Mouse (Mus musculus): ENCODE results near the gene Mdga2. TPM values are rescaled to one million over a fixed set of nuclear protein-coding genes. Genes with fewer than 3 reads are reported as not detected.

The Mdga2 gene
- total and polyA plus RNA-seq, 3 experiments: 0.27 TPM; not detected in 2

DNA sequence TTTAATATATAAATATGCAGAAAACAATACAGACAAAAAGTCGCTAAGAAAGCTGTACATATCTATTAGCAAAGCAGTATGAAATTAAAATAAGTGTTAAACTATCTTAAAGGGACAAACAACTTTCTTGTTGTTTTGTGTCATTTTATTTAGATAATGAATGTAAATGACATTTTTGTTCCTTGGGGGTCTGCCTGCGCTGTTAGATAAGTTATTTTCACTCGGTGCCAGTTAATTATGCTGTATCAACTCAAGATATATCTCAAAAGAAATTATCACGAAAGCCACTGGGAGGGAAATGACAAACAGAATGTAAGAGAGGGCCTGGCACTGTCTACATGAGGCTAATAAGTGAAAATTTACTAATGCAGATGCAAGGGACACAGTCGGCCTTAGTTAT is 306.6 kb downstream of the Mdga2 start:
- Histone ChIP-seq H3K9me3 (replicated peaks; ENCODE audit: low read length) (no peaks in the 10 kb centered on the region), H3K79me2 (replicated peaks; ENCODE audit: control insufficient read depth, extremely low read depth, insufficient read depth, poor library complexity, severe bottlenecking) (no peaks in the 10 kb centered on the region), H3K9ac (ENCODE audit: insufficient read depth, low read depth) (no peak overlapping the region), H3K4me1 (ENCODE audit: control insufficient read depth in 1 of 2, insufficient read depth in 2 of 2) (no peaks in the 10 kb centered on the region), H3K4me2 (ENCODE audit: insufficient read depth, low read depth, poor library complexity, severe bottlenecking) (no peak overlapping the region), H3K36me3 (replicated peaks in 1 of 2; ENCODE audit: control insufficient read depth in 1 of 2, insufficient read depth in 1 of 2, low read length in 1 of 2) (no peaks in the 10 kb centered on the region), H3K27me3 (replicated peaks) (no peaks in the 10 kb centered on the region), H3K27ac (ENCODE audit: insufficient read depth, low read depth) (no peak overlapping the region), H3K4me3 (replicated peaks in 1 of 3; ENCODE audit: low read depth in 2 of 3, low read length in 2 of 3, poor library complexity in 1 of 3) (no peak overlapping the region)
- in situ Hi-C loops (cut with MboI; ENCODE audit: low pct_ligation_motif_present, low pct_unique_long_range_greater_than_20kb, low sequenced_read_pairs) (no loop called here), dilution Hi-C loops (cut with MboI; ENCODE audit: extremely low pct_ligation_motif_present, extremely low pct_unique_long_range_greater_than_20kb, low sequenced_read_pairs) (no loop called here)
- no peak for TF ChIP-seq IRF4 (IDR thresholded peaks at IDR 0.05; ENCODE audit: low read depth, low read length)
- no peak for TF ChIP-seq NRF1 (IDR thresholded peaks at IDR 0.05; ENCODE audit: low read depth, low read length)
- TF ChIP-seq USF2 (conservative IDR thresholded peaks at IDR 0.05; ENCODE audit: low read depth, low read length): no peak
- TF ChIP-seq ZNF384 (IDR thresholded peaks at IDR 0.05; ENCODE audit: low read depth, low read length): no peak
- TF ChIP-seq RCOR1 (conservative IDR thresholded peaks at IDR 0.05; ENCODE audit: low read depth, low read length): no peak
- TF ChIP-seq MAZ (IDR thresholded peaks at IDR 0.05; ENCODE audit: low read depth, low read length): no peak
- no peak for TF ChIP-seq POLR2A (IDR thresholded peaks at IDR 0.05; ENCODE audit: low read depth, low read length)
- TF ChIP-seq MYC (IDR thresholded peaks at IDR 0.05; ENCODE audit: low read depth, low read length): no peak
- no peak for TF ChIP-seq TBP (conservative IDR thresholded peaks at IDR 0.05; ENCODE audit: low read depth, low read length)
- no peak for TF ChIP-seq EP300 (IDR thresholded peaks at IDR 0.05; ENCODE audit: low read length)
- no peak for TF ChIP-seq MXI1 (IDR thresholded peaks at IDR 0.05; ENCODE audit: low read depth, low read length)
- TF ChIP-seq E2F4 (IDR thresholded peaks at IDR 0.05; ENCODE audit: insufficient replicate concordance, low read depth, low read length): no peak
- TF ChIP-seq UBTF (IDR thresholded peaks at IDR 0.05; ENCODE audit: low read depth, low read length): no peak
- no peak for TF ChIP-seq PAX5 (IDR thresholded peaks at IDR 0.05; ENCODE audit: low read length)
- TF ChIP-seq ZMIZ1 (IDR thresholded peaks at IDR 0.05; ENCODE audit: low read depth, low read length): no peak
- TF ChIP-seq MAX (IDR thresholded peaks at IDR 0.05; ENCODE audit: low read length): no peak
- TF ChIP-seq MEF2A (IDR thresholded peaks at IDR 0.05; ENCODE audit: borderline replicate concordance, low read depth, low read length): no peak
- no peak for TF ChIP-seq ZKSCAN1 (IDR thresholded peaks at IDR 0.05; ENCODE audit: borderline replicate concordance, low read depth, low read length)
- TF ChIP-seq GABPA (IDR thresholded peaks at IDR 0.05; ENCODE audit: insufficient replicate concordance, low read depth, low read length): no peak
- DNase-seq (ENCODE audit: extremely low read depth): no peak

- dilution Hi-C loops (cut with MboI; ENCODE audit: extremely low pct_ligation_motif_present, extremely low pct_unique_long_range_greater_than_20kb, low sequenced_read_pairs): no loop called here
- TF ChIP-seq CTCF (conservative IDR thresholded peaks at IDR 0.05 in 1 of 2, IDR thresholded peaks at IDR 0.05 in 1 of 2; ENCODE audit: low read depth in 2 of 2, low read length in 2 of 2) (no peak), NRF1 (IDR thresholded peaks at IDR 0.05; ENCODE audit: low read depth, low read length) (no peak), NELFE (IDR thresholded peaks at IDR 0.05; ENCODE audit: low read depth, low read length) (no peak), POLR2AphosphoS2 (IDR thresholded peaks at IDR 0.05; ENCODE audit: low read depth, low read length) (no peak), RAD21 (IDR thresholded peaks at IDR 0.05; ENCODE audit: low read depth, low read length) (no peak), ZMIZ1 (IDR thresholded peaks at IDR 0.05; ENCODE audit: low read depth, low read length) (no peak), ZNF384 (IDR thresholded peaks at IDR 0.05; ENCODE audit: low read depth, low read length) (no peak), JUN (IDR thresholded peaks at IDR 0.05; ENCODE audit: insufficient read depth, low read depth, low read length) (no peak), USF2 (conservative IDR thresholded peaks at IDR 0.05; ENCODE audit: low read depth, low read length) (no peak), BHLHE40 (IDR thresholded peaks at IDR 0.05; ENCODE audit: low read depth, low read length) (no peak), MAX (IDR thresholded peaks at IDR 0.05; ENCODE audit: low read length) (no peak), JUND (conservative IDR thresholded peaks at IDR 0.05; ENCODE audit: low read depth, low read length) (no peak), POLR2A (IDR thresholded peaks at IDR 0.05; ENCODE audit: low read depth, low read length) (no peak), MYC (IDR thresholded peaks at IDR 0.05; ENCODE audit: low read depth, low read length) (no peak), TCF12 (IDR thresholded peaks at IDR 0.05; ENCODE audit: low read depth, low read length) (no peak), ETS1 (conservative IDR thresholded peaks at IDR 0.05; ENCODE audit: low read depth, low read length) (no peak), MXI1 (IDR thresholded peaks at IDR 0.05; ENCODE audit: low read depth, low read length) (no peak)
Observed at GRCm38 (mm10) chr12:66899366-66899765, 323.0 kb downstream of the Mdga2 start.

More at GRCm38 (mm10) chr12:66899366-66899765, 323.0 kb downstream of the Mdga2 start:
- Histone ChIP-seq H3K9me3 (replicated peaks; ENCODE audit: low read length) (no peaks in the 10 kb centered on the region), H3K4me3 (replicated peaks in 1 of 3; ENCODE audit: low read depth in 2 of 3, low read length in 2 of 3, poor library complexity in 1 of 3) (no peak overlapping the region), H3K36me3 (replicated peaks in 1 of 2; ENCODE audit: control insufficient read depth in 1 of 2, insufficient read depth in 1 of 2, low read length in 1 of 2) (no peaks in the 10 kb centered on the region), H3K4me1 (ENCODE audit: control insufficient read depth in 1 of 2, insufficient read depth in 2 of 2) (no peaks in the 10 kb centered on the region), H3K27ac (ENCODE audit: insufficient read depth, low read depth) (no peak overlapping the region), H3K27me3 (replicated peaks) (no peaks in the 10 kb centered on the region), H3K79me2 (replicated peaks; ENCODE audit: control insufficient read depth, extremely low read depth, insufficient read depth, poor library complexity, severe bottlenecking) (no peaks in the 10 kb centered on the region), H3K9ac (ENCODE audit: insufficient read depth, low read depth) (no peak overlapping the region), H3K4me2 (ENCODE audit: insufficient read depth, low read depth, poor library complexity, severe bottlenecking) (no peak overlapping the region)
- in situ Hi-C loops (cut with MboI; ENCODE audit: low pct_ligation_motif_present, low pct_unique_long_range_greater_than_20kb, low sequenced_read_pairs): no loop called here
- peak; percentile 5 for DNase-seq (ENCODE audit: extremely low read depth)
